Mouse (Mus musculus): ENCODE results near the gene Casd1. TPM values are rescaled to one million over a fixed set of nuclear protein-coding genes. Genes with fewer than 3 reads are reported as not detected.

Gene Casd1
- polyA plus RNA-seq, 1 experiment from 2014 or later: 38.1 TPM

GRCm38 (mm10) chr6:4587946-4588345 lies 12.7 kb upstream of the Casd1 start:
- Histone ChIP-seq H3K4me2 (no peak overlapping the region), H3K36me3 (no peaks in the 10 kb centered on the region), H3K4me1 (replicated peaks) (no peaks in the 10 kb centered on the region), H3K4me3 (no peak overlapping the region), H3K9ac (no peak overlapping the region), H3K27ac (no peak overlapping the region), H3K27me3 (no peaks in the 10 kb centered on the region), H3K9me3 (no peaks in the 10 kb centered on the region)
- 66% methylated on average over 4 of the region's 4 CpGs for WGBS
- ATAC-seq (ENCODE audit: low FRiP score): no peak

GRCm38 (mm10) chr6:4588722-4589121 lies 11.9 kb upstream of the Casd1 start:
- ATAC-seq (ENCODE audit: low FRiP score): no peak
- Histone ChIP-seq H3K9ac (no peak overlapping the region), H3K4me2 (no peak overlapping the region), H3K4me1 (replicated peaks) (no peaks in the 10 kb centered on the region), H3K4me3 (no peak overlapping the region), H3K9me3 (no peaks in the 10 kb centered on the region), H3K27ac (no peak overlapping the region), H3K27me3 (no peaks in the 10 kb centered on the region), H3K36me3 (no peaks in the 10 kb centered on the region)
- WGBS: 90% methylated on average over 3 of the region's 3 CpGs

GRCm38 (mm10) chr6:4590089-4590488 lies 10.6 kb upstream of the Casd1 start:
- Histone ChIP-seq H3K9me3 (no peaks in the 10 kb centered on the region), H3K4me3 (no peak overlapping the region), H3K4me1 (replicated peaks) (no peaks in the 10 kb centered on the region), H3K27me3 (no peaks in the 10 kb centered on the region), H3K9ac (no peak overlapping the region), H3K36me3 (no peaks in the 10 kb centered on the region), H3K4me2 (no peak overlapping the region), H3K27ac (no peak overlapping the region)
- WGBS: 77% methylated on average over 8 of the region's 8 CpGs
- ATAC-seq (ENCODE audit: low FRiP score): no peak

GRCm38 (mm10) chr6:4597711-4598110 lies 2.9 kb upstream of the Casd1 start:
- H3K9ac ChIP-seq: no peak overlapping the region
- H3K36me3 ChIP-seq: no peaks in the 10 kb centered on the region
- no peak overlapping the region for H3K27ac ChIP-seq
- H3K27me3 ChIP-seq: no peaks in the 10 kb centered on the region
- H3K4me1 ChIP-seq (replicated peaks): peaks cover 26% of the 10 kb centered on the region
- no peaks in the 10 kb centered on the region for H3K9me3 ChIP-seq
- no peak for ATAC-seq (ENCODE audit: low FRiP score)
- 63% methylated on average over 4 of the region's 4 CpGs for WGBS
- H3K4me2 ChIP-seq: no peak overlapping the region
- no peak overlapping the region for H3K4me3 ChIP-seq

GRCm38 (mm10) chr6:4600085-4600657 lies 468 bp upstream of the Casd1 start:
- WGBS: 25% methylated on average over 7 of the region's 7 CpGs

GRCm38 (mm10) chr6:4601297-4601931 lies 775 bp downstream of the Casd1 start:
- Histone ChIP-seq H3K36me3 (no peaks in the 10 kb centered on the region), H3K4me2 (peak overlapping the region; percentile 91), H3K4me3 (peak overlapping the region; percentile 73), H3K27me3 (no peaks in the 10 kb centered on the region), H3K27ac (peak overlapping the region; percentile 98), H3K9ac (peak overlapping the region; percentile 97), H3K4me1 (replicated peaks) (peaks cover 36% of the 10 kb centered on the region), H3K9me3 (no peaks in the 10 kb centered on the region)
- WGBS: 4% methylated on average over 44 of the region's 58 CpGs
- ATAC-seq (ENCODE audit: low FRiP score): peak; percentile 36; the same call in 1 of the 2 replicates

More at GRCm38 (mm10) chr6:4600085-4600657, 468 bp upstream of the Casd1 start:
- Histone ChIP-seq H3K27me3 (no peaks in the 10 kb centered on the region), H3K9ac (peak overlapping the region; percentile 97), H3K4me1 (replicated peaks) (peaks cover 36% of the 10 kb centered on the region), H3K4me3 (peak overlapping the region; percentile 73), H3K9me3 (no peaks in the 10 kb centered on the region), H3K36me3 (no peaks in the 10 kb centered on the region), H3K27ac (peak overlapping the region; percentile 98), H3K4me2 (peak overlapping the region; percentile 91)
- peak; percentile 43 for ATAC-seq (ENCODE audit: low FRiP score)

- peak overlapping the region; percentile 73 for H3K4me3 ChIP-seq
- no peaks in the 10 kb centered on the region for H3K36me3 ChIP-seq
- no peaks in the 10 kb centered on the region for H3K9me3 ChIP-seq
- peaks cover 36% of the 10 kb centered on the region for H3K4me1 ChIP-seq (replicated peaks)
- H3K27ac ChIP-seq: no peak overlapping the region
- no peak overlapping the region for H3K9ac ChIP-seq
- WGBS: 35% methylated on average over 5 of the region's 5 CpGs
- H3K4me2 ChIP-seq: peak overlapping the region; percentile 91
- ATAC-seq (ENCODE audit: low FRiP score): no peak
- no peaks in the 10 kb centered on the region for H3K27me3 ChIP-seq
Measured at GRCm38 (mm10) chr6:4602012-4602411, 1.4 kb downstream of the Casd1 start.

GRCm38 (mm10) chr6:4606394-4606793 lies 5.8 kb downstream of the Casd1 start:
- Histone ChIP-seq H3K27ac (no peak overlapping the region), H3K27me3 (no peaks in the 10 kb centered on the region), H3K4me1 (replicated peaks) (peaks cover 24% of the 10 kb centered on the region), H3K9ac (no peak overlapping the region), H3K4me2 (no peak overlapping the region), H3K4me3 (no peak overlapping the region), H3K36me3 (no peaks in the 10 kb centered on the region), H3K9me3 (no peaks in the 10 kb centered on the region)
- WGBS: 88% methylated on average over 4 of the region's 4 CpGs
- no peak for ATAC-seq (ENCODE audit: low FRiP score)

GRCm38 (mm10) chr6:4610216-4610896 lies 9.7 kb downstream of the Casd1 start:
- Histone ChIP-seq H3K36me3 (peaks cover 10% of the 10 kb centered on the region), H3K4me1 (replicated peaks) (no peaks in the 10 kb centered on the region), H3K27ac (no peak overlapping the region), H3K9ac (no peak overlapping the region), H3K9me3 (no peaks in the 10 kb centered on the region), H3K4me2 (no peak overlapping the region), H3K4me3 (no peak overlapping the region), H3K27me3 (no peaks in the 10 kb centered on the region)
- no peak for ATAC-seq (ENCODE audit: low FRiP score)
- WGBS: 87% methylated on average over 4 of the region's 4 CpGs

- Histone ChIP-seq H3K9me3 (no peaks in the 10 kb centered on the region), H3K4me1 (replicated peaks) (no peaks in the 10 kb centered on the region), H3K9ac (no peak overlapping the region), H3K36me3 (peaks cover 16% of the 10 kb centered on the region), H3K27ac (no peak overlapping the region), H3K4me2 (no peak overlapping the region), H3K27me3 (no peaks in the 10 kb centered on the region), H3K4me3 (no peak overlapping the region)
- WGBS: 91% methylated on average over 4 of the region's 4 CpGs
- no peak for ATAC-seq (ENCODE audit: low FRiP score)
Measured at GRCm38 (mm10) chr6:4611853-4612252, 11.2 kb downstream of the Casd1 start.

- peaks cover 16% of the 10 kb centered on the region for H3K36me3 ChIP-seq
- no peak for ATAC-seq (ENCODE audit: low FRiP score)
- WGBS: 94% methylated on average over 7 of the region's 7 CpGs
Measured at GRCm38 (mm10) chr6:4612431-4612830, 11.8 kb downstream of the Casd1 start.

GRCm38 (mm10) chr6:4617911-4618310 lies 17.3 kb downstream of the Casd1 start:
- 92% methylated on average over 10 of the region's 10 CpGs for WGBS
- H3K27ac ChIP-seq: no peak overlapping the region
- H3K36me3 ChIP-seq: peaks cover 30% of the 10 kb centered on the region
- ATAC-seq (ENCODE audit: low FRiP score): no peak
- H3K4me2 ChIP-seq: no peak overlapping the region
- H3K4me3 ChIP-seq: no peak overlapping the region
- no peaks in the 10 kb centered on the region for H3K4me1 ChIP-seq (replicated peaks)
- no peaks in the 10 kb centered on the region for H3K9me3 ChIP-seq
- H3K9ac ChIP-seq: no peak overlapping the region
- no peaks in the 10 kb centered on the region for H3K27me3 ChIP-seq

More at GRCm38 (mm10) chr6:4612431-4612830, 11.8 kb downstream of the Casd1 start:
- Histone ChIP-seq H3K4me3 (no peak overlapping the region), H3K9me3 (no peaks in the 10 kb centered on the region), H3K27ac (no peak overlapping the region), H3K27me3 (no peaks in the 10 kb centered on the region), H3K4me2 (no peak overlapping the region), H3K9ac (no peak overlapping the region), H3K4me1 (replicated peaks) (no peaks in the 10 kb centered on the region)
